Mouse (Mus musculus): ENCODE measurements around the gene Acvrl1.

Acvrl1 gene

DNA sequence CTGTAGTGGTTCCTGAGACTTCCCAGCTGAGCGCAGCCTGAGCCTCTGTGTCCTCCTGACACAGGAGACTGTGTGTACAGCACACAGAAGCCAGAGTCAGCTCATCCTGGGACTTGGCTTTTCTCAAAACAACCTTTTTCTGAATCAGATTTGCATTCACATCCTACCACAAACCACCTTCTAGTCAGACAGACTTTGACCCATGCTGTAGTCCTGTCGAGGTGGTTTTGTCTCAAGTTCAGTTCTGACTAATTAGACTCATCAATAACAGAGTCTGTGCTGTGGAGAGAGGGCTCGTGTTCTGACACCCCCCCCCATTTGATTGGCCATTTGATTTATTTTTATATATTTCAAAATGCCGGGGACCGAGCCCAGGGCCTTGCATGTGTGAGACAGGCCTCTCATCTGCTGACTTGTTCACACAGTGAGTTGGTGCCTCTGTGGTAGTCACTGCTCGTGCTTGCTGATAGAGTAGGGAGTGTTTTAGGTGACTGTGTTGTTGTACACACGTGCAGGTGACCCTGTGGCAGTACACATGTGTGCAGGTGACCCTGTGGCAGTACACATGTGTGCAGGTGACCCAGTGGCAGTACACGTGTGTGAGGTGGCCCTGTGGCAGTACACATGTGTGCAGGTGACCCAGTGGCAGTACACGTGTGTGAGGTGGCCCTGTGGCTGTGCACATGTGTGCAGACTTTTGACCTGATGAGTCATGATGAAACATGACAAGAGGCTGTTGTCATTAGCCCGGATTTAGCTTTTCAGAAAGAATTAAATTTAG, 61.8 kb downstream of the Acvrl1 start:
- no peak for DNase-seq (ENCODE audit: extremely low spot score, low read depth, low spot score)

DNA sequence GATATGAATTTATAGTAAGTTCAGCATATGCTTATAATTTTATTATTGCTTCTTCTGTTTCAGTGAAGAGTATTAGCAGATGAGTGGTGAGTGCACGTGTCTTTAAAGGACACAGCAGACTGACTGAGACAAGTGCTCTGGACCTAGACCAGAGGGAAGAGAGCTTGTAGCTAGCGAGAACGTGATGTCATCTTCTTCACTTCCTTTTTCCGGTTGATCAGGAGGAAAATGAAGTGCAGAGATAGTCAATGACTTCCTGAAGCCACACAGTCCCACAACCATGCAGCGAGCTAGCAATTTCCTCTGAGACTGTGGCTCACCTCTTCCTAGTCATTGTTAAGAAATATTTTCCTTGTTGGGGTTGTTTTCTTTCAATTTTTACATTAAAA, 62.4 kb downstream of the Acvrl1 start:
- no peak for DNase-seq (ENCODE audit: extremely low spot score, low read depth, low spot score)

DNA sequence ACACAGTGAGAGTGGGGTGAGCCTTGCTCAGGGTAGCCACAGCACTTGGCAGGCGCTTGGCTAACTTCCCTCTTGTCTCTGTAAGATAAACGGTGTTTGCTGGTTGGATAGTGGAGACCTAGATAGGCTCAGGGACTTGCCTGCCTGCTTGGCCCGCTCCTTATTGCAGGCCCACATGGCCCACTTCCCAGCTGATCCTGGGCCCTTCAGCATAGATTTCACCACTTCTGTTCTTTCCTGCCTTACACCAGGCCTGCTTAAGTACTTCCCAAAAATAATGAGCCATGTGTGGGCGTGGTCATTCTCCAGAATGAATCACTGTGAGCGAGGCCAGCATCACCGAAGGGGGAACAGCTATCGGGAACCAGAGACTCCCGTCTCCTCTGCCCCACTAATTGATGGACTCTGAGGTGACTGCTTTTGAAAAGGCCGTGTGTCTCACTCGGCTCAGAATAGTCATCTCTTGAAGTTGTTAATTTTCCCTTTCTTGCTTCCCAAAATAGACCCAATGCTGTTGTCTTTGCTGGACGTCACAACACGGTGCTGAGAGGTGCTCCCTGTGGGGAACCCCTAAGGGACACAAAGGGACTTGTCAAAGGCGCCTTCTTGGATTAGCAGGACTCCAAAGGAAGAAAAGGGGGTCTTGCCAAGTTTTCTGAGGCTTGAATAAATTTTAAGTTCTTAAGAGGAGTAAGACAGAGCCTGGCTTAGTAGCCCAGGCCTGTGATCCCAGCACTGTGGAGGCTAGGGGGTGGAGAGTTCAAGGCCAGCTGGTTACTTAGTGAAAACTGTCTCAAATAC, 63.3 kb downstream of the Acvrl1 start:
- no peak for DNase-seq (ENCODE audit: extremely low spot score, low read depth, low spot score)

DNA sequence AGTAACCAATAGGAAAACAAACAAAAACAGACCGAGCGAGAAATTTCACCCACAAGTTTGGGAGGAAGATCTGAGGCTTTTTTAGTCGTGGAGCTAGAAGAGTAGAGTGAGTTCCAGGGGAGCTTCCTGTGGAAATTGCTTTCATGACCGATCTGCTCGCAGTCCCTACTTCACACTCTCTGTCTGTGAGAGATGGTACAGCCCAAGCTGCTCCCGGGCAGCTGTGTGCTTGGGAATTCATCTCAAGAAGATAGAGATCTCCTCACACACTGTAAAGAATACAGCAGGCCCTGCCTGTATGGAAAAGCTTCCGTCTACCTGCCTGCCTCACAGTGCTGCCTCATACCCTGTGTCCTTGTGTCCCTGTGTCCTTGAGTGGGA, 63.9 kb downstream of the Acvrl1 start:
- DNase-seq (ENCODE audit: extremely low spot score, low read depth, low spot score), result no peak

DNA sequence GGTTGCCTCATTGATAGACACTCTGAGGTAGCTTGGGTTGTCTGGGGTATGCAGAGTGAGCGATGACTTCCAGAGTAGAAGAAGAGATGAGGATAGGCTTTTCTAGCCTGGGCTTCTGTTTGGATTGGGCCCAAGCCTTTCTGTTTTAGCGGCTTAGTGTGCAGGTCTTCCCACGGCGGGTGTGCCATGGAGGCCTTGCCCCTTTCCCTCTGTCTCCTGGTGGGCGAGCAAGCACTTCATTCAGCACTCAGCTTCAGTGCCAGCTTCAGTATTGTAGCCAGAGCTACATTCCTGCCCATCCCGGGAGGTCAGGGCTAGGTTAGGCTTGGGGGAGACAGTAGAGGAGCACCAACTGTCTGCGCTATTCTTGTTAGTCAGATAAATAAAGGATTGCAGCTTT, 64.3 kb downstream of the Acvrl1 start:
- DNase-seq (ENCODE audit: extremely low spot score, low read depth, low spot score), result no peak

DNA sequence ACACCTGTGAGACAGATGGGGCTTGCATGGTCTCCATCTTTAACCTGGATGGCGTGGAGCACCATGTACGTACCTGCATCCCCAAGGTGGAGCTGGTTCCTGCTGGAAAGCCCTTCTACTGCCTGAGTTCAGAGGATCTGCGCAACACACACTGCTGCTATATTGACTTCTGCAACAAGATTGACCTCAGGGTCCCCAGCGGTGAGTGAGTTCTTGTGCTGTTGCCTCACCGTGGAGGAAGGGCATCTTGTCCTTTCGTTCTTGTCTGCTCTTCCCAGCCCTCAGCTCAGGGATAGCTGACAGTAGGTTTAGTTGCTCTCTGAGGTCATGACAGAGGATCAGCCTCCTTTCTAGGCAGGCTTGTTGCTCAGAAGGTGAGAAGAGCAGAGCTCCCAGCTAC, 65.6 kb downstream of the Acvrl1 start:
- no peak for DNase-seq (ENCODE audit: extremely low spot score, low read depth, low spot score)

Measured in hindlimb bud, embryonic 11.5 days (tissue).